Mouse (Mus musculus) hindbrain, embryonic 10.5 days (tissue): ENCODE data around the gene Dnajc7. TPM values are rescaled to one million over a fixed set of nuclear protein-coding genes. Genes with fewer than 3 reads are reported as not detected.
A peak's percentile ranks its signal among the peaks of the same experiment; 100 is the strongest.
"Not testable (repeated sequence)": the region's sequence is repeated elsewhere in the genome, so short reads cannot be mapped to it uniquely, and the experiment has no call there.

ENCODE experiments used
- DNase-seq: peaks from one replicate; pipeline ENCODE4 v3.0.0-alpha.2; 2017; ENCODE audit warnings: low spot score
- H3K27ac ChIP-seq: fragments of 300-500 bp; sonication (generic); 2 replicates; pipeline ENCODE4 v1.5.1; 2016; ENCODE audit warnings: mild to moderate bottlenecking, moderate library complexity
- H3K27me3 ChIP-seq: fragments of 300-500 bp; sonication (generic); 2 replicates; pipeline ENCODE4 v1.6.1; 2016; ENCODE audit warnings: mild to moderate bottlenecking; ENCODE audit not compliant: poor library complexity, insufficient read depth, severe bottlenecking
- H3K36me3 ChIP-seq: fragments of 300-500 bp; sonication (generic); 2 replicates; pipeline ENCODE4 v1.6.1; 2016; ENCODE audit warnings: mild to moderate bottlenecking, moderate library complexity
- H3K4me1 ChIP-seq: fragments of 300-500 bp; sonication (generic); replicated peaks from 2 replicates; pipeline ENCODE4 v1.6.1; 2016; ENCODE audit warnings: mild to moderate bottlenecking
- H3K4me3 ChIP-seq: fragments of 300-500 bp; sonication (generic); 2 replicates; pipeline ENCODE4 v1.5.1; 2016; ENCODE audit warnings: mild to moderate bottlenecking, moderate library complexity
- H3K9me3 ChIP-seq: fragments of 300-500 bp; sonication (generic); 2 replicates; pipeline ENCODE4 v1.6.1; 2016; ENCODE audit warnings: mild to moderate bottlenecking, moderate library complexity
- WGBS: fragments of 180-500 bp; shearing (Covaris S2); methylation state at CpG from one replicate; pipeline ENCODE4 v1.1.7; 2016; 5-methylcytosine and 5-hydroxymethylcytosine counted together
- polyA plus RNA-seq: library from polyadenylated mRNA; unstranded; fragments of >200 nt; fragmentation: Nextera tagmentation; extraction: Ambion mirVana; gene quantifications from 2 replicates; pipeline ENCODE4 v1.2.1, GENCODE M21; 2016

Gene Dnajc7
- 219 and 260 TPM in 2 replicates for polyA plus RNA-seq

GRCm38 (mm10) chr11:100619982-100620381 lies at the start of gene Dnajc7:
Gene Dnajc7, minus strand, starts transcription at chr11:100620168.
- H3K4me1 ChIP-seq: peaks cover 40% of the 10 kb centered on the region
- DNase-seq: no peak
- H3K36me3 ChIP-seq: peaks cover 20% of the 10 kb centered on the region
- WGBS: 5% methylated on average over 11 of the region's 11 CpGs
- H3K27ac ChIP-seq: peak within 1 kb of the TSS; percentile 96
- H3K4me3 ChIP-seq: peak within 1 kb of the TSS; percentile 85
- H3K27me3 ChIP-seq: no peaks in the 10 kb centered on the region
- no peaks in the 10 kb centered on the region for H3K9me3 ChIP-seq

- 77% methylated on average over 10 of the region's 10 CpGs for WGBS
- H3K36me3 ChIP-seq: no peaks in the 10 kb centered on the region
These were observed 39.8 kb upstream of the Dnajc7 start for GRCm38 (mm10) chr11:100659806-100660205.

GRCm38 (mm10) chr11:100656458-100656857 lies 36.5 kb upstream of the Dnajc7 start:
- Histone ChIP-seq H3K27me3 (peaks cover 18% of the 10 kb centered on the region), H3K9me3 (no peaks in the 10 kb centered on the region), H3K4me1 (peaks cover 21% of the 10 kb centered on the region), H3K27ac (peak overlapping the region; percentile 64; the same call in 1 of the 2 replicates), H3K36me3 (no peaks in the 10 kb centered on the region), H3K4me3 (0 out of 2 replicates have a peak overlapping the region, but pooled peaks have one; percentile 6)
- DNase-seq: peak; percentile 27
- 9% methylated on average over 6 of the region's 6 CpGs for WGBS

More at GRCm38 (mm10) chr11:100659806-100660205, 39.8 kb upstream of the Dnajc7 start:
- Histone ChIP-seq H3K9me3 (no peaks in the 10 kb centered on the region), H3K4me3 (no peak overlapping the region), H3K4me1 (peaks cover 18% of the 10 kb centered on the region), H3K27me3 (0 out of 2 replicates have a peak, but pooled peaks cover 5% of the 10 kb centered on the region), H3K27ac (no peak overlapping the region)
- no peak for DNase-seq

- H3K27me3 ChIP-seq: peaks cover 26% of the 10 kb centered on the region
- DNase-seq, H3K27ac ChIP-seq, H3K36me3 ChIP-seq, H3K4me3 ChIP-seq, H3K9me3 ChIP-seq: not testable (repeated sequence)
- peaks cover 21% of the 10 kb centered on the region for H3K4me1 ChIP-seq
- 58% methylated on average over 3 of the region's 3 CpGs for WGBS
These were observed 35.6 kb upstream of the Dnajc7 start for GRCm38 (mm10) chr11:100655589-100655988.

GRCm38 (mm10) chr11:100651748-100652147 lies 31.8 kb upstream of the Dnajc7 start:
- Histone ChIP-seq H3K36me3 (no peaks in the 10 kb centered on the region), H3K9me3 (no peaks in the 10 kb centered on the region), H3K4me3 (no peak overlapping the region), H3K27ac (no peak overlapping the region), H3K27me3 (peaks cover 48% of the 10 kb centered on the region), H3K4me1 (peaks cover 17% of the 10 kb centered on the region)
- DNase-seq: no peak
- 24% methylated on average over 3 of the region's 3 CpGs for WGBS

- Histone ChIP-seq H3K27me3 (peaks cover 48% of the 10 kb centered on the region), H3K4me3 (no peak overlapping the region), H3K27ac (no peak overlapping the region), H3K9me3 (no peaks in the 10 kb centered on the region), H3K36me3 (no peaks in the 10 kb centered on the region), H3K4me1 (peaks cover 11% of the 10 kb centered on the region)
- 20% methylated on average over 8 of the region's 8 CpGs for WGBS
- no peak for DNase-seq
These were observed 31.2 kb upstream of the Dnajc7 start for GRCm38 (mm10) chr11:100651205-100651604.

- Histone ChIP-seq H3K4me1 (0 out of 2 replicates have a peak, but pooled peaks cover 8% of the 10 kb centered on the region), H3K9me3 (no peaks in the 10 kb centered on the region), H3K27me3 (peaks cover 52% of the 10 kb centered on the region), H3K27ac (no peak overlapping the region), H3K36me3 (no peaks in the 10 kb centered on the region), H3K4me3 (no peak overlapping the region)
- WGBS: 89% methylated on average over 8 of the region's 8 CpGs
- DNase-seq: no peak
These were observed 28.4 kb upstream of the Dnajc7 start for GRCm38 (mm10) chr11:100648405-100648804.

- peak; percentile 59 for DNase-seq
- peaks cover 46% of the 10 kb centered on the region for H3K27me3 ChIP-seq
- H3K9me3 ChIP-seq: no peaks in the 10 kb centered on the region
- H3K4me3 ChIP-seq: no peak overlapping the region
- H3K27ac ChIP-seq: no peak overlapping the region
- WGBS: 21% methylated on average over 1 of the region's 1 CpGs
- 0 out of 2 replicates have a peak, but pooled peaks cover 8% of the 10 kb centered on the region for H3K4me1 ChIP-seq
- no peaks in the 10 kb centered on the region for H3K36me3 ChIP-seq
These were observed 26.3 kb upstream of the Dnajc7 start for GRCm38 (mm10) chr11:100646265-100646664.

GRCm38 (mm10) chr11:100643612-100644575 lies 23.9 kb upstream of the Dnajc7 start:
- 72% methylated on average over 15 of the region's 15 CpGs for WGBS
- H3K4me1 ChIP-seq: peaks cover 15% of the 10 kb centered on the region
- no peak overlapping the region for H3K27ac ChIP-seq
- H3K27me3 ChIP-seq: peaks cover 46% of the 10 kb centered on the region
- no peaks in the 10 kb centered on the region for H3K36me3 ChIP-seq
- no peaks in the 10 kb centered on the region for H3K9me3 ChIP-seq
- DNase-seq: no peak
- H3K4me3 ChIP-seq: no peak overlapping the region

- WGBS: 8% methylated on average over 52 of the region's 52 CpGs
- Histone ChIP-seq H3K27me3 (peaks cover 50% of the 10 kb centered on the region), H3K4me1 (peaks cover 15% of the 10 kb centered on the region), H3K4me3 (peak overlapping the region; percentile 49), H3K9me3 (no peaks in the 10 kb centered on the region), H3K27ac (peak overlapping the region; percentile 13; the same call in 1 of the 2 replicates), H3K36me3 (no peaks in the 10 kb centered on the region)
- peak; percentile 68 for DNase-seq
These were observed 20.4 kb upstream of the Dnajc7 start for GRCm38 (mm10) chr11:100640159-100640906.

- H3K4me1 ChIP-seq: peaks cover 7% of the 10 kb centered on the region
- no peaks in the 10 kb centered on the region for H3K36me3 ChIP-seq
- no peaks in the 10 kb centered on the region for H3K9me3 ChIP-seq
- no peak overlapping the region for H3K4me3 ChIP-seq
- peaks cover 19% of the 10 kb centered on the region for H3K27me3 ChIP-seq
- no peak for DNase-seq
- WGBS: 78% methylated on average over 7 of the region's 7 CpGs
- H3K27ac ChIP-seq: no peak overlapping the region
These were observed 14.6 kb upstream of the Dnajc7 start for GRCm38 (mm10) chr11:100634530-100634929.

GRCm38 (mm10) chr11:100628862-100629352 lies 8.9 kb upstream of the Dnajc7 start:
- peak overlapping the region; percentile 56; the same call in 1 of the 2 replicates for H3K27ac ChIP-seq
- no peak overlapping the region for H3K4me3 ChIP-seq
- no peak for DNase-seq
- H3K36me3 ChIP-seq: peaks cover 35% of the 10 kb centered on the region
- H3K4me1 ChIP-seq: peaks cover 22% of the 10 kb centered on the region
- no peaks in the 10 kb centered on the region; the same call in 1 of the 2 replicates for H3K27me3 ChIP-seq
- 61% methylated on average over 13 of the region's 13 CpGs for WGBS
- no peaks in the 10 kb centered on the region for H3K9me3 ChIP-seq
